Mouse (Mus musculus): ENCODE measurements around the gene Gm45140. TPM values are rescaled to one million over a fixed set of nuclear protein-coding genes. Genes with fewer than 3 reads are reported as not detected.

Gene Gm45140
- total RNA-seq, 2 experiments from 2014 or later, result 2.0 to 6.6 TPM

- DNase-seq, result no peak
These were observed 9.6 kb upstream of the Gm45140 start for GRCm38 (mm10) chr6:87845031-87845695.

GRCm38 (mm10) chr6:87842254-87842653 is 6.7 kb upstream of the Gm45140 start:
- DNase-seq, result no peak

- no peak for DNase-seq
These were observed 6.0 kb upstream of the Gm45140 start for GRCm38 (mm10) chr6:87841635-87842034.

GRCm38 (mm10) chr6:87839797-87840341 is 4.3 kb upstream of the Gm45140 start:
- DNase-seq, result no peak

- peak; percentile 96 for DNase-seq
These were observed 3.1 kb upstream of the Gm45140 start, which contains the start of gene Isy1 for GRCm38 (mm10) chr6:87838551-87839197. Isy1 (minus strand) TSS chr6:87838798.

GRCm38 (mm10) chr6:87820366-87820765 is 15.2 kb downstream of the Gm45140 start:
- DNase-seq, result no peak

- no peak for DNase-seq
These were observed 21.1 kb downstream of the Gm45140 start for GRCm38 (mm10) chr6:87814486-87814885.

- DNase-seq, result no peak
These were observed 22.9 kb downstream of the Gm45140 start for GRCm38 (mm10) chr6:87812656-87813055.

- peak; percentile 97 for DNase-seq
These were observed 23.8 kb downstream of the Gm45140 start, which contains the start of gene Rab43 for GRCm38 (mm10) chr6:87811675-87812338. Rab43 (minus strand) TSS chr6:87812164.

GRCm38 (mm10) chr6:87810713-87811669 is 24.6 kb downstream of the Gm45140 start:
- peak; percentile 76 for DNase-seq

GRCm38 (mm10) chr6:87810311-87810710 is 25.3 kb downstream of the Gm45140 start:
- no peak for DNase-seq

GRCm38 (mm10) chr6:87809651-87810161 is 25.9 kb downstream of the Gm45140 start:
- DNase-seq, result peak; percentile 18

GRCm38 (mm10) chr6:87809144-87809543 is 26.5 kb downstream of the Gm45140 start:
- no peak for DNase-seq

- DNase-seq, result no peak
These were observed 27.1 kb downstream of the Gm45140 start for GRCm38 (mm10) chr6:87808521-87808920.

- no peak for DNase-seq
These were observed 27.7 kb downstream of the Gm45140 start for GRCm38 (mm10) chr6:87807735-87808440.

- DNase-seq, result peak; percentile 28
These were observed 28.7 kb downstream of the Gm45140 start for GRCm38 (mm10) chr6:87806857-87807256.

- DNase-seq, result no peak
These were observed 29.6 kb downstream of the Gm45140 start for GRCm38 (mm10) chr6:87806028-87806427.

- no peak for DNase-seq
These were observed 30.1 kb downstream of the Gm45140 start for GRCm38 (mm10) chr6:87805448-87805847.

- no peak for DNase-seq
These were observed 30.7 kb downstream of the Gm45140 start for GRCm38 (mm10) chr6:87804886-87805285.

- no peak for DNase-seq
These were observed 31.6 kb downstream of the Gm45140 start for GRCm38 (mm10) chr6:87804036-87804435.

GRCm38 (mm10) chr6:87802462-87802861 is 33.1 kb downstream of the Gm45140 start:
- no peak for DNase-seq

Measured in adrenal gland, postnatal 10 days (tissue).